Mouse (Mus musculus) adrenal gland, adult 8-10 months (tissue): ENCODE data around the gene Naaa. TPM values are rescaled to one million over a fixed set of nuclear protein-coding genes. Genes with fewer than 3 reads are reported as not detected.

Experiments used
- DNase-seq: peaks from one replicate; pipeline ENCODE4 v3.0.0; 2022
- total RNA-seq, 4 experiments: library from RNA; stranded (reverse); gene quantifications; 2 replicates each; pipeline ENCODE4 v1.2.4; 2022

Gene Naaa
- total RNA-seq, 4 experiments from 2014 or later = 22.5 to 30.9 (median 26.2) TPM

DNA sequence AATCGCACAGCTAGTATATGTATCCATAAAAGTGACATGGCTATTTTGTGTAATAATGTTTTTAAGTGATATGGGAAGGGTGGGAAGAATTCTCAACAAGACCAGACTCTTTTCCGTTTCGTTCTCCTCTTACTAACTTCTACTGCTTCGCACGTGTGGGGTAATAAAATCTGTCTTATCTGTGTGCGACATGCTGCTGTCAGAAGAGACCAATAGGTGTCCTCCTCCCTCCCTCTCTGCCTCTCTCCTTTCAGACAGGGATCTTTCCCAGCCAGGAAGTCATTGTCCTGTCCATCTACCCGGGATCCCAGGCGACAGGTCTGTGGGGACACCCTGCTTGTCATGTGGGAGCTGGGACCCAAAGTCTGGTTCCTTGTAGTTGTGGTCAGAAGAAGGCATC lies 67.8 kb downstream of the Naaa start:
- DNase-seq = no peak

Other genes with a start within 250 kb of the Naaa start
- 10 to 100 TPM in 1 of 4 experiments, 1 to 10 TPM in 3; 7.3 to 11.3 (median 8.0) TPM for gene Cdkl2, start 234.3 kb downstream of the Naaa start, total RNA-seq
- gene G3bp2, start 194.5 kb downstream of the Naaa start, total RNA-seq = 100 to 1,000 TPM; 152 to 167 (median 162) TPM
- 100 to 1,000 TPM in 1 of 4 experiments, 10 to 100 TPM in 3; 84.5 to 114 (median 92.1) TPM for gene Uso1, start 140.2 kb downstream of the Naaa start, total RNA-seq
- gene U90926, start 62.8 kb downstream of the Naaa start, total RNA-seq = not detected
- under 1 TPM in 2 of 4 experiments, not detected in 2; 0.31 to 0.55 TPM for gene Ppef2, start 21.9 kb downstream of the Naaa start, total RNA-seq
- 10 to 100 TPM; 28.0 to 45.8 (median 35.1) TPM for gene Sdad1, start 32.3 kb upstream of the Naaa start, total RNA-seq
- gene Cxcl9, start 49.9 kb upstream of the Naaa start, total RNA-seq = 1 to 10 TPM in 2 of 4 experiments, under 1 TPM in 2; 0.65 to 6.8 (median 1.1) TPM
- gene Art3, start 53.7 kb upstream of the Naaa start, total RNA-seq = 10 to 100 TPM; 38.9 to 87.1 (median 64.7) TPM
- 1 to 10 TPM in 2 of 4 experiments, under 1 TPM in 2; 0.35 to 2.1 (median 1.1) TPM for gene Cxcl10, start 70.7 kb upstream of the Naaa start, total RNA-seq
- gene Nup54, start 157.0 kb upstream of the Naaa start, total RNA-seq = 10 to 100 TPM; 23.5 to 36.6 (median 26.6) TPM
- gene Scarb2, start 228.7 kb upstream of the Naaa start, total RNA-seq = 10 to 100 TPM; 66.0 to 88.0 (median 76.6) TPM